Mouse (Mus musculus) embryonic facial prominence, embryonic 10.5 days (tissue): ENCODE measurements around the gene Gm8947. TPM values are rescaled to one million over a fixed set of nuclear protein-coding genes. Genes with fewer than 3 reads are reported as not detected.

Experiments
- DNase-seq: peaks from one replicate; pipeline ENCODE4 v3.0.0-alpha.2; 2017; ENCODE audit warnings: low spot score
- H3K27ac ChIP-seq: fragments of 300-500 bp; sonication (generic); replicated peaks from 2 replicates; pipeline ENCODE4 v1.5.1; 2016; ENCODE audit warnings: mild to moderate bottlenecking
- H3K27me3 ChIP-seq: fragments of 300-500 bp; sonication (generic); replicated peaks from 2 replicates; pipeline ENCODE4 v1.6.1; 2016; ENCODE audit warnings: low read depth, mild to moderate bottlenecking; ENCODE audit not compliant: poor library complexity, severe bottlenecking
- H3K36me3 ChIP-seq: fragments of 300-500 bp; sonication (generic); replicated peaks from 2 replicates; pipeline ENCODE4 v1.6.1; 2016; ENCODE audit warnings: mild to moderate bottlenecking, moderate library complexity
- H3K4me1 ChIP-seq: fragments of 300-500 bp; sonication (generic); 2 replicates; pipeline ENCODE4 v1.6.1; 2016
- H3K4me3 ChIP-seq: fragments of 300-500 bp; sonication (generic); 2 replicates; pipeline ENCODE4 v1.5.1; 2016; ENCODE audit warnings: mild to moderate bottlenecking, moderate library complexity
- H3K9me3 ChIP-seq: fragments of 300-500 bp; sonication (generic); 2 replicates; pipeline ENCODE4 v1.6.1; 2016; ENCODE audit warnings: mild to moderate bottlenecking
- WGBS: fragments of 180-500 bp; shearing (Covaris S2); methylation state at CpG from one replicate; pipeline ENCODE4 v1.1.7; 2016; 5-methylcytosine and 5-hydroxymethylcytosine counted together
- polyA plus RNA-seq: library from polyadenylated mRNA; unstranded; fragments of >200 nt; fragmentation: Nextera tagmentation; extraction: Ambion mirVana; gene quantifications from 2 replicates; pipeline ENCODE4 v1.2.1, GENCODE M21; 2016

The Gm8947 gene
- polyA plus RNA-seq, 1 experiment from 2014 or later = not detected

DNA sequence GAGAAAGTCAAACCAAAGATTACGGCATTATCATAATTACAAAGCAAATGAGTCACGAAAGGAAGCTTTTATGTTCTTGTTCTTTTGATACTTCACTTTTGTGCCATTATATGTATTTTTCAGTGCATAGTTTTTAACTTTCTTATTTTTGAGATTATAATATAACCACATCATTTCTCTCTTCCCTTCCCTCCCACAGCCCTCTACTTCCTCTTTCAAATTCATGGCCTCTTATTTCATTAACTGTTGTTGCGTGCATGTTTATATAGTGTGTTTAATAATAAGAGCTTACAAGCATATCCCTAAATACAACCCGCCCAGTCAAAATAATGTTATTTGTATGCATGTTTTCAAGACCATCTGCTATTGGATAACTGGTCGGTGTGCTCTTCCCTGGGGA lies 26.9 kb downstream of the Gm8947 start:
- Histone ChIP-seq H3K27me3 (no peaks in the 10 kb centered on the region), H3K36me3 (no peaks in the 10 kb centered on the region), H3K4me1 (peaks cover 2% of the 10 kb centered on the region; the same call in 1 of the 2 replicates), H3K4me3 (no peak overlapping the region), H3K27ac (no peak overlapping the region), H3K9me3 (no peaks in the 10 kb centered on the region)
- DNase-seq = no peak
- 94% methylated on average over 5 of the region's 5 CpGs for WGBS

DNA sequence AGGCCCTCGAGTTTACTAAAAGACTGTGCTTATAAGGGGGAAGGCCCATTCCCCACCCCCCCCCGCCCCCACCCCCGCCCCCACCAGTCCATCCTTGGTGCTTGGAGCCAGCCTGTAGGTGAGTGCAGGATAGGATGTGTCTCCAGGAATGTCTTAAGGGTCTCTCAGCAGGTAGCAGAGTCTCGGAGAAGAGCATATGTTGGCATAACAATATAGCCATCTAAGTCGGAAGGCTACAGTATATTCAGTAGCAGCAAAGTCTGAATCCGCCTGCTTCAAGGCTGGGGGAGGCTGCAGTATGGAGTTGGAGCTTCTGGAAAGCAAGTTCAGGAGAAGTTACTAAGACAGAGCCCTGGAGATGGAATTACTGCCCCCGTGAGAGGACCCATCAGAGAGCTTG lies 27.9 kb downstream of the Gm8947 start:
- 66% methylated on average over 7 of the region's 7 CpGs for WGBS
- H3K27me3 ChIP-seq = no peaks in the 10 kb centered on the region
- H3K4me3 ChIP-seq = no peak overlapping the region
- no peak overlapping the region for H3K27ac ChIP-seq
- H3K36me3 ChIP-seq = no peaks in the 10 kb centered on the region
- no peak for DNase-seq
- H3K4me1 ChIP-seq = no peaks in the 10 kb centered on the region
- no peaks in the 10 kb centered on the region for H3K9me3 ChIP-seq

DNA sequence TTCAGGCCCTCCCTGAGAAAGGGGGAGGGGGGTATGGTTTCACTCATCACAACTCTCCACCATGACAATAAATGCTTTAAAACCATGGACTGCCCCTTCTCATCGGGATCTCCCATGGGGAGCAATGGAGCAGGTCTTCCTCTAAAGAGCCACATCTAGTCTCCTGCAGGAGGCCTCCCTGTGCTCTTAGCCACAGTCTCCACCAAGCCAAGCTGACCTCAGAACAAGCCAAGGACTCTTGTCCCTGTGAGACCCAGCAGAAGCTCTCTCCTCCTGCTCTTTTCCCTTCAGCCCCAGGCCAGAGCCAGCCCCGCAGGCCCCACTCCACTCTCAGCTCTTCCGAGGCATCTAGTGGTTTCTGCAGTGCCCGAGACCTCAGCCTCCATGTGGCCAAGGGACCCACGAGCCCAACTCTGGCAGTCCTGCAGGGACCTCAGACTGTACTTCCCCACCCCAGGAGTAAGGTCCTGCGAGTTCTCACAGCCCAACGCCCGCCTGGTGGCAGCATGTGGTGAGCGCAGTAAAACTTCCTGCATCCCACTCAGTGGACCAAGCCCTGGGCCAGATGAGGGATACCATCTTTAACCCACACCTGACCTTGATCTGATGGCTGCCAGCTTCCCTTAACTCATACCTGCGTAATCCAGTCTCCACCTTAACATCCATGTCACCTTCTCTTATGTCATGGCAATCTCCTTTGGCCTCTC lies 30.5 kb downstream of the Gm8947 start:
- Histone ChIP-seq H3K27ac (no peak overlapping the region), H3K9me3 (no peaks in the 10 kb centered on the region), H3K4me3 (no peak overlapping the region), H3K27me3 (no peaks in the 10 kb centered on the region), H3K4me1 (no peaks in the 10 kb centered on the region), H3K36me3 (no peaks in the 10 kb centered on the region)
- DNase-seq = no peak
- 81% methylated on average over 10 of the region's 10 CpGs for WGBS

DNA sequence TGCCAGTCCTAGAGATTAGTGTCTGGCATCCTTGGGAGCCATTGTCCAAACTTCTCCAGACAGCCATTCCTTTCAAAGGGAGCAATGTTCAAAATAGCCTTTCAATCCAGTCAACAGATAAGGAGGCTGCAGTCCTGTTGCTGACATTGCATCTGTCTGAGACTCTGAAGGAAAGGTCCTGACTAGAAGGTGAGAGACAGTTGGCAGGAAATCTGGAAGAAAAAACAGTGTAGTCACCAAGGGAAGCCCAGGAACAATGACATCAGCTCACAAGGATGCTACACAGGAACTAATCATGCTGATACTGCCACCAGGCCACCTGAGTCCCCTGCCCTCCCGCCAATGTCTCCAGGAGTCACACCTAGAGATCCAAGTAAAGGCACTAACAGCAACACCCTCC lies 31.2 kb downstream of the Gm8947 start:
- 86% methylated on average over 1 of the region's 1 CpGs for WGBS
- H3K27me3 ChIP-seq = no peaks in the 10 kb centered on the region
- no peak overlapping the region for H3K4me3 ChIP-seq
- no peaks in the 10 kb centered on the region for H3K36me3 ChIP-seq
- H3K4me1 ChIP-seq = no peaks in the 10 kb centered on the region
- no peaks in the 10 kb centered on the region for H3K9me3 ChIP-seq
- no peak overlapping the region for H3K27ac ChIP-seq
- no peak for DNase-seq

DNA sequence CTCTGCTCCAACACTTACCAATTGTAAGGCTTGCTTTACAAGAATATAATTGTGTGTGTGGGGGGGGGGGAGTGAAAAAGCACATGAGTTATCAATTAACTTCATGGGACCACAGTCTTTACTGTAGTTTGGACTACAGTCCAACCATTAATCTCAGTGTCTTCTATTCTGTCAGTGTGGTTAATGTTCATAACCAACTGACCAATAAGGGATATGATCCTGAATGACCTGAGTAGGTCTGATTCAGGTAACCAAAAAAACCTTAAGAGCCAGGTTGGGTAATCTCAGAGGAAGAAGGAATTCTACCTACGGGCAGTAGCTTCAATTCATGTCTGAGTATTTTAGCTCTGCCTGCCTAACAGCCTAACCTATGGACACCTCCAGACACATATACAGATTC lies 32.4 kb downstream of the Gm8947 start:
- no peak for DNase-seq
- 93% methylated on average over 1 of the region's 1 CpGs for WGBS
- Histone ChIP-seq H3K27me3 (no peaks in the 10 kb centered on the region), H3K4me1 (no peaks in the 10 kb centered on the region), H3K4me3 (no peak overlapping the region), H3K9me3 (no peaks in the 10 kb centered on the region), H3K27ac (no peak overlapping the region), H3K36me3 (no peaks in the 10 kb centered on the region)

DNA sequence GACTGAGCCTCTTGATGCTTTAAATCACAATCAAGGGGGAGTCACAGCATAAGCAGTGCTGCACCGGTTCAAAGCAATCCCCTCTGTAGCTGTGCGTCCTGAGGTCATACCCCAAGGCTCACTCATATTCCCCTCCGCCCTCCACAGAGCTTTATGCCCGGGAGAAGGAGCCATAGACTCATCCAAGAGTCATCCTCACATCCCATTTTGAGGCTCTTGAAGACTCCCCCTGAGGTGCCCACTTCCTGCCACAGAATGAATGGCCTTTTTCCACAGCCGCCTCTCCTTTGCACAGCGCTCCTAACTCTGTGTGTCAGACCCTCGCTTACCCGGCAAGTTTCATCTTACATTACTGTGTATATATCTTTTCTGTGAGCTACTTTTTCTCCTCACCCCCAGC lies 35.3 kb downstream of the Gm8947 start:
- H3K36me3 ChIP-seq = no peaks in the 10 kb centered on the region
- no peak overlapping the region for H3K4me3 ChIP-seq
- no peak overlapping the region for H3K27ac ChIP-seq
- no peaks in the 10 kb centered on the region for H3K27me3 ChIP-seq
- no peaks in the 10 kb centered on the region for H3K4me1 ChIP-seq
- no peaks in the 10 kb centered on the region for H3K9me3 ChIP-seq
- WGBS = 80% methylated on average over 8 of the region's 8 CpGs
- DNase-seq = no peak

DNA sequence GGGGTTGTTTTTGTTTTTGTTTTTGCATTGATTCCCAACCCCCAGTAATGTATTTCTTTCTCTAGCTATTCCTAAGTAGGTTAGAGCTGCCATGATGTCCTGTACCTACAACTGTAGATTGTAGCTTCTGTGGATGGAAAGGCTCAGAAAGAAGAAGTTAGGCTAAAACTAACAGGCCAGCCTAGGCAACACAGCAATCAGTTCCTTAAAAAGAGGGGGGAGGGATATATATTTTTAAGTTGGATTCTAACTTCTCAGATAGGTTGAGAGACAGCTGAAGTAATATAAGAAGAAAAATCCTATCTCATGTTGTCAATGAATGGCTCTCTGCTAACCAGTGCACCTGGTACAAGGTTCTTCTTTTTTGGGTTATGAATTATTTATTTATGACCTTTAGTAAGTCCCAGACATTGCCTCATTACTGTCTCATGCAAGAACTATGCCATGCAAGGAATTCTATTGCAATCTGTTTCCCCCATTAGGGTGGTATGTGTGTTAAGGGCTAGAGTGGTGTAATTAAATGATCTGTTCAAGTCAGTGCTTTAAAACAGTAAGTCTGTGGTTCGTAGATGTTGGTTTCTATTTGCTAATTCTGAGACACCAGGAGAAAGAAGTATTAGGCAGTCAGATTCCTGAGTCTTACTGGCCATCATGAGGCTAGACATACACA lies 36.3 kb downstream of the Gm8947 start:
- Histone ChIP-seq H3K36me3 (no peaks in the 10 kb centered on the region), H3K27ac (no peak overlapping the region), H3K9me3 (no peaks in the 10 kb centered on the region), H3K4me3 (no peak overlapping the region), H3K27me3 (no peaks in the 10 kb centered on the region), H3K4me1 (no peaks in the 10 kb centered on the region)
- 79% methylated on average over 1 of the region's 1 CpGs for WGBS
- DNase-seq = no peak

DNA sequence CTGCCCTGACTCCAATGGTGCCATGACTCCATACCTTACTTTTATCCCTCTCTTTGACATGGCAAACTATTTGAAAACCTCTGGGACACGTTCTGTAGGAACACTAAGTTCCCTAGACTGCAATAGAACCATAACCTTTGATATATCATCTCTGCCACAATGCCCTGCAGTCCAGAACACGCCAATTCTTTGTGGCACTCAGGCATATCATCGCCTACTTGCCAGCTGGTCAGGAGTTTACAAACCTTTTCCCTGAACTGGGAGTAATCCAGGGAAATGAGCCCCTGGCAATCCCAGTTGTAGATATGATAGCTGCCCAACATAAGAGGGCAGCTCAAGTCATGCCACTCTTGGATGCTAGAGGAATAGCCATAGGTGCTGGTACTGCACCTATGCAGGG lies 40.2 kb downstream of the Gm8947 start:
- Histone ChIP-seq H3K4me1 (peaks cover 14% of the 10 kb centered on the region), H3K27me3 (no peaks in the 10 kb centered on the region), H3K27ac (no peak overlapping the region), H3K9me3 (no peaks in the 10 kb centered on the region), H3K4me3 (no peak overlapping the region), H3K36me3 (no peaks in the 10 kb centered on the region)
- 83% methylated on average over 3 of the region's 3 CpGs for WGBS
- no peak for DNase-seq

DNA sequence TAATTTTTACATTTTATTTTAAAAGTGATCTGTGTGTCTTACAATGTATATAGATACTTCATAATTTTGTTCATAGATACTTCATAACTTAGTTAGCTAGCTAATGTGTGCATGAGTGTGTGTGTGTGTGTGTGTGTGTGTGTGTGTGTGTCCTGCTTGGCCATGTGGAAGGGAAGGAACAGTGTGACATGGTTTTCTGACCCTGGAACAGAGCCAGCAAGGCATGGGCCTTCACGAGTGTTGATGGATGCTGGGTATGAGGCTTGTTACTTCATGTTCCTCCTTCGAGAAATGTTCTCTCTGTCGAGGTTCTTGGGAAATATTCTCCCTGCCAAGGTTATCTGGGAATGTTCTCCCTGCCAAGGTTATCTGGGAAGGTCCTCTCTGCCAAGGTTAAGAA lies 41.6 kb downstream of the Gm8947 start:
- 90% methylated on average over 3 of the region's 3 CpGs for WGBS
- Histone ChIP-seq H3K36me3 (no peaks in the 10 kb centered on the region), H3K4me1 (peaks cover 14% of the 10 kb centered on the region), H3K27ac (no peak overlapping the region), H3K4me3 (no peak overlapping the region), H3K9me3 (no peaks in the 10 kb centered on the region), H3K27me3 (no peaks in the 10 kb centered on the region)
- no peak for DNase-seq

DNA sequence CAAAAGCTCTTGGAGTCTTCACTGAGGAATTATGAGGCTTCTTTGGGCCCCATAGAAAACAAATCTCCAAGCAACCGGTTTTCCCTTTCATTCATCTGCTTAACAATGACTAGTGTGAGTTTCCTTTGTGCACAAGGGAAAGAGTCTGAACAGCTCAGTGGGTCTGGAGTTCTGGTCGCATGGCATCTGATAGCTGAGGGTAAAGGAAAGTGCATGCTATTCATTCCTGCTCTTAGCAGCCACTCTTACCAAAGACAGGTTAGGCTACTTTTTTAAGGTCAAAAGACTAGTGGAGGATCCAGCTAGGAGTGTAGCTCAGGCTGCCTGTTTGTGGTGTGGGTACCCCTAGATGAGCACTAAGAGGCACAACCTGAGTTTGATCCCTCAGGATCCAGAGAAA lies 43.4 kb downstream of the Gm8947 start:
- no peak overlapping the region for H3K27ac ChIP-seq
- 29% methylated on average over 2 of the region's 2 CpGs for WGBS

DNA sequence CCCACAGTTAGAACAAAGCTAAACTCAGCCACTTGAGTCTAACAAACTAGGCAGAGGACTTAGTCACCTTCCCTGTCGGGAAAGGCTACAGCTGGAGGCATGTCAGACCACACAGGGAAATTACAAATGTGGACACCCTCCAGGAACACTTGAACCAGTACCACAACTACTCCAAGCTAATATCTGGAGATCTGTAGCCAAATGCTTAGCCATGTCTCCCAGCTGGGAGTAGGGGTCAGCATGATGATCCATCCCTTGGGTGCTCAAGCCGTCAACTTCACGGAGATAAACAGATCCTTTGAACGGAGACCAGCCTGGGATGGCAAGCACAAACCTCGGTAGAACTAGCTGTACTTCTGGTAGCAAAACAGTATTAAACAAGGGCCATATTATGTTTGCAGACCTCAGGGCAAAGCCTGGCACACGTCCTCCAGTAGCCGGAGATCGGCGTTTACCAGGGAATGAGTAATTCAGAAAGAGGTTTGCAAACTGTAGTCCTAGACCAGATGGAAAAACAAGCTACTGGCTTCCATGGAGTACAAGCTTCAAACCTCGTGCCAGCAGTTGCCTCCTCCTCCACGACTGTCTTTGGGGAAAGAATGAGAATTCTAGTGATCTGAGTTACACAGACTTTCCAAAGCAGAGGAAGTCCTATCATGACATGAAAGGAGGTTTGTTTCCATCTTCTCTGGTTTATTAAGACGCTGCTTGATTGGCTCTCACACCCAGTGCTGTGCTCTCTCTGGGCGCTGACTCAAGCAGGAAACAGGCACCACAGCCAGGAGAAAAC lies 44.2 kb downstream of the Gm8947 start:
- Histone ChIP-seq H3K4me1 (peaks cover 17% of the 10 kb centered on the region), H3K9me3 (no peaks in the 10 kb centered on the region), H3K36me3 (no peaks in the 10 kb centered on the region), H3K27me3 (no peaks in the 10 kb centered on the region), H3K4me3 (no peak overlapping the region), H3K27ac (no peak overlapping the region; the same call in 1 of the 2 replicates)
- WGBS = 52% methylated on average over 13 of the region's 13 CpGs
- DNase-seq = no peak

More for the DNA sequence above, 43.4 kb downstream of the Gm8947 start:
- H3K36me3 ChIP-seq = no peaks in the 10 kb centered on the region
- no peaks in the 10 kb centered on the region for H3K27me3 ChIP-seq
- no peaks in the 10 kb centered on the region for H3K9me3 ChIP-seq
- H3K4me3 ChIP-seq = no peak overlapping the region
- H3K4me1 ChIP-seq = peaks cover 17% of the 10 kb centered on the region
- DNase-seq = no peak

DNA sequence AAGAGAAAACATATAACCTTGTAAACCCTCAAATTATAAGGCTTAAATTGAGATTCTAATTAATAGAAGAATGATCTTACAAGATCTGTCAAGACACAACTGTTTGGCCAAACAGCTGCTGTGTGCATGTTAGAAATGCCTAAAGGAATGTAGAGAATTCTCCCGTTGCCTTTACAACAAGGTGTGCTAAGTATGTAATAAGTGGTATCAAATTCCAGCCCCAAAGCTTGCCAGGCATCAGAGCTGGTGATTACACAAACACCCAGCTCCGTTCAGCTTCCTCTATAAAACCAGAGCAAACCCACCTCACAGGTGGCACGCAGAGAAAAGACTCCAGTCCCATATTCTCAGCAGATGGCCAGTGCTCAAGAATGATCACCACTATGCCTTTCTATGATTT lies 45.6 kb downstream of the Gm8947 start:
- no peaks in the 10 kb centered on the region for H3K9me3 ChIP-seq
- no peak for DNase-seq
- no peak overlapping the region for H3K4me3 ChIP-seq
- WGBS = 67% methylated on average over 3 of the region's 3 CpGs
- H3K36me3 ChIP-seq = no peaks in the 10 kb centered on the region
- no peaks in the 10 kb centered on the region for H3K27me3 ChIP-seq
- H3K27ac ChIP-seq = no peak overlapping the region
- peaks cover 17% of the 10 kb centered on the region for H3K4me1 ChIP-seq

DNA sequence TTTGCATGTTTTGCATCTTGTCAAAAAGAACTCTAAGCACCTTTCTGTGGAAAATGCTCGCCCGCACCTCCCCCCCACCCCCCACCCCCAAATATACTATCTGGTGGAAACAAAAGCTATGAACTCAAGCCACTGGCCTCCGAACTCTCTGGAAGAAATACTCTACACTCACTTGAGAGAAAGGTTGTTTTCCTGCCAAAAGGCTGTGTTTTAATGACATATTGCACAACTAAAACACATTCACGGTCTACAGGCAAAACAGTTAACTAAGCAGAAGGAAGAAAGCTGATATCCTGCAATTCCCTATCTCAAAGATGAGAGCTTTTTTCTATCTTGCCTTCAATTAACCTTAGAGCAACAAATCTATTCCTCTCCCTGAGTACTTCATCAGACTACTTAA lies 51.2 kb downstream of the Gm8947 start:
- no peak overlapping the region for H3K4me3 ChIP-seq
- no peaks in the 10 kb centered on the region for H3K36me3 ChIP-seq
- H3K4me1 ChIP-seq = 0 out of 2 replicates have a peak, but pooled peaks cover 3% of the 10 kb centered on the region
- DNase-seq = no peak
- 92% methylated on average over 4 of the region's 4 CpGs for WGBS
- H3K27me3 ChIP-seq = no peaks in the 10 kb centered on the region
- no peak overlapping the region for H3K27ac ChIP-seq
- H3K9me3 ChIP-seq = no peaks in the 10 kb centered on the region
